Mouse (Mus musculus) ES-E14 (cell line): Measurements from ENCODE around the gene Csnk2a1.

ENCODE experiments used
- CHD2 ChIP-seq: IDR thresholded peaks from 2 replicates; pipeline ENCODE4 v1.6.1; 2014; ENCODE audit warnings: mild to moderate bottlenecking, low read depth, low read length, inconsistent platforms
- HCFC1 ChIP-seq: IDR thresholded peaks from 2 replicates; pipeline ENCODE4 v1.6.1; 2012; ENCODE audit warnings: low read length, inconsistent platforms, borderline replicate concordance; ENCODE audit not compliant: insufficient read depth
- MAFK ChIP-seq: IDR thresholded peaks from 2 replicates; pipeline ENCODE4 v1.6.1; 2014; ENCODE audit warnings: mild to moderate bottlenecking, low read depth, low read length, inconsistent platforms; ENCODE audit not compliant: insufficient read depth
- ZC3H11A ChIP-seq: IDR thresholded peaks from 2 replicates; pipeline ENCODE4 v1.6.1; 2012; ENCODE audit warnings: low read depth, mild to moderate bottlenecking, inconsistent platforms, low read length, borderline replicate concordance
- ZNF384 ChIP-seq: IDR thresholded peaks from 2 replicates; pipeline ENCODE4 v1.6.1; 2012; ENCODE audit warnings: low read depth, low read length, inconsistent platforms

- TF ChIP-seq CHD2 (no peak), ZNF384 (no peak), MAFK (no peak), HCFC1 (no peak), ZC3H11A (no peak)
Observed at GRCm38 (mm10) chr2:152225536-152225935, 1.1 kb upstream of the Csnk2a1 start.
